Mouse (Mus musculus): ENCODE data around the gene Arap1.

The Arap1 gene

GRCm38 (mm10) chr7:101453296-101453695 is 105.4 kb downstream of the Arap1 start:
- DNase-seq = no peak

GRCm38 (mm10) chr7:101453725-101454124 is 105.9 kb downstream of the Arap1 start:
- DNase-seq = no peak

- DNase-seq = no peak
Observed at GRCm38 (mm10) chr7:101454479-101454878, 106.6 kb downstream of the Arap1 start.

GRCm38 (mm10) chr7:101455141-101455540 is 107.3 kb downstream of the Arap1 start:
- DNase-seq = no peak

- no peak for DNase-seq
Observed at GRCm38 (mm10) chr7:101456318-101456717, 108.5 kb downstream of the Arap1 start.

GRCm38 (mm10) chr7:101456789-101457188 is 108.9 kb downstream of the Arap1 start:
- no peak for DNase-seq

GRCm38 (mm10) chr7:101457283-101457682 is 109.4 kb downstream of the Arap1 start:
- DNase-seq = peak; percentile 63

- DNase-seq = no peak
Observed at GRCm38 (mm10) chr7:101457801-101458200, 109.9 kb downstream of the Arap1 start.

GRCm38 (mm10) chr7:101458278-101458781 is 110.5 kb downstream of the Arap1 start:
- DNase-seq = no peak

GRCm38 (mm10) chr7:101459305-101459813 is 111.5 kb downstream of the Arap1 start:
- no peak for DNase-seq

GRCm38 (mm10) chr7:101459923-101460607 is 112.2 kb downstream of the Arap1 start:
- no peak for DNase-seq

GRCm38 (mm10) chr7:101460608-101460957 is 112.7 kb downstream of the Arap1 start:
- DNase-seq = peak; percentile 79

- DNase-seq = no peak
Observed at GRCm38 (mm10) chr7:101461571-101461970, 113.7 kb downstream of the Arap1 start.

Data from layer of hippocampus, adult 9-11 months (tissue).